Mouse (Mus musculus) olfactory bulb, adult 2 months (tissue): ENCODE measurements at regions not wholly inside any gene's neighbourhood (a gene's known extent, or its start where the extent isn't known, plus 50 kb on each side); places are given as distances from the start of the nearest gene placed in this dataset.

ENCODE experiments used
- H3K27ac ChIP-seq: fragments of 200-500 bp; 2 replicates; pipeline ENCODE4 v1.5.1; 2012; ENCODE audit warnings: low read depth, low read length; ENCODE audit not compliant: insufficient read depth
- H3K4me1 ChIP-seq: fragments of 200-500 bp; 2 replicates; pipeline ENCODE4 v1.6.1; 2012; ENCODE audit warnings: low read length; ENCODE audit not compliant: control insufficient read depth, insufficient read depth
- H3K4me3 ChIP-seq: fragments of 200-500 bp; 2 replicates; pipeline ENCODE4 v1.5.1; 2012; ENCODE audit warnings: mild to moderate bottlenecking, low read depth, low read length, moderate library complexity; ENCODE audit not compliant: insufficient read depth
- CTCF ChIP-seq: fragments of 200-500 bp; IDR thresholded peaks from 2 replicates; pipeline ENCODE4 v1.5.1; 2012; ENCODE audit warnings: low read depth, mild to moderate bottlenecking, low read length, moderate library complexity; ENCODE audit not compliant: insufficient read depth
- POLR2A ChIP-seq: fragments of 200-500 bp; IDR thresholded peaks from 2 replicates; pipeline ENCODE4 v1.6.1; 2012; ENCODE audit warnings: mild to moderate bottlenecking, low read depth, low read length, moderate library complexity; ENCODE audit not compliant: insufficient read depth
- WGBS: fragments of 180-500 bp; shearing (Covaris S2); methylation state at CpG from one replicate; pipeline ENCODE4 v1.1.7; 2018; 5-methylcytosine and 5-hydroxymethylcytosine counted together

DNA sequence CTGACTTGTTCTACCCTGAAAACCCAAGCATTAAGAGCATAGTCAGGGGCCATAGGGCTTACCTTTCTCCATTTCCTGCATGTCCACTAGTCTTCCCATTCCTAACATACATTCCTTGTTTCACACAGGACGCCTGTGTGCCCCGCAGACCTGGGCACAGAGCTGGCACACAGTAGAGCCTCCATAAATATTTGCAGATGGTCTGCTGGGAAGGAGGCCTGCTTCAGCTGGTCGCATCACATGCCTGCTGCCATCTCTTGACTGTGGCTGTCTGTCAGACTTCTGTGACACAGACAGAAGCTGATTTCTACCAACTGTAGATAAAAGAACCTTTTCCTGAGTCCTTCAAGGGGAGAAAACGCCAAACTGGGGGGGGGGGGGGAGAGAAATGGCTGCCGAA, 62.8 kb upstream of the Ctnnb1 start:
- H3K27ac ChIP-seq, result no peak overlapping the region
- no peak for TF ChIP-seq POLR2A
- TF ChIP-seq CTCF, result no peak
- H3K4me1 ChIP-seq, result peaks cover 64% of the 10 kb centered on the region
- WGBS, result 60% methylated on average over 5 of the region's 5 CpGs
- H3K4me3 ChIP-seq, result no peak overlapping the region

DNA sequence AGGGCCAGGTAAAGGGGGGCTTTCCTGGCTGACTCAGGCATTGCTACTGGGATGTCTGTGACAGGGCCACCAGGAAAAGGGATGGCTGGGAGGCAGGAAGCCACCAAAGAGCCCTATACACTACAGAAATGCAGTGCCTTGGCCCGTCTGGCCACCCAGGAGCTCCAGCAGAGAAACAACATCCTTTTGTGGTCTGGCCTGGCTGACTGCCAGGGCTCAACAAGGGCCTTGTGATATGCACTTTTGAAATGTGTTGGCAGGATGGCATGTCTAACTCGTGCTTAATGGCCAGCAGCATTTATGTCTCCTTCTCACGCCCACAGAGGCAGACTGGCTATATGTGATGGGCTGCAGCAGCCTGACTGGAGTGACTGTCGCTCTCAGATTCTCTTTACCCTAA, 62.3 kb upstream of the Ctnnb1 start:
- WGBS, result 70% methylated on average over 4 of the region's 4 CpGs
- H3K27ac ChIP-seq, result no peak overlapping the region
- no peak overlapping the region for H3K4me3 ChIP-seq
- peaks cover 66% of the 10 kb centered on the region for H3K4me1 ChIP-seq
- TF ChIP-seq POLR2A, result no peak
- no peak for TF ChIP-seq CTCF

DNA sequence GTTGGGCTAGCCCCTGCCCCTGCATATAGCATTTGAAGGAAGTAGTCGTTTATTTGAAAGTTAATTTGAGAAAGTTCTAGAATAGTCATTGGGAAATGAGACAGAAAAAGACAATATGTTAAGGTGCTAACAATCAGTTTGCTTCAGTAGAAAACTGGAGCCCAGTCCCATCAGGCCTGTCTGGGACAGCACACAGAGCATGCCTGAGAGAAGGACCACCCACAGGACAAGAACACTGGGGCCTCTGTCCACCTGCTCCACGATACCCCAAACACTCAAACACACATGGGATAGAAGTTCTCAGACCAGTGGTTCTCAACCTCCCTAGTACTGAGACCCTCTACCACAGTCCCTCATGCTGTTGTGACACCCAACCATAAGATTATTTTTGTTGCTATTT, 61.2 kb upstream of the Ctnnb1 start:
- H3K4me1 ChIP-seq, result peaks cover 57% of the 10 kb centered on the region
- no peak overlapping the region for H3K4me3 ChIP-seq
- no peak overlapping the region for H3K27ac ChIP-seq
- 64% methylated on average over 2 of the region's 2 CpGs for WGBS
- TF ChIP-seq CTCF (no peak), POLR2A (no peak)

DNA sequence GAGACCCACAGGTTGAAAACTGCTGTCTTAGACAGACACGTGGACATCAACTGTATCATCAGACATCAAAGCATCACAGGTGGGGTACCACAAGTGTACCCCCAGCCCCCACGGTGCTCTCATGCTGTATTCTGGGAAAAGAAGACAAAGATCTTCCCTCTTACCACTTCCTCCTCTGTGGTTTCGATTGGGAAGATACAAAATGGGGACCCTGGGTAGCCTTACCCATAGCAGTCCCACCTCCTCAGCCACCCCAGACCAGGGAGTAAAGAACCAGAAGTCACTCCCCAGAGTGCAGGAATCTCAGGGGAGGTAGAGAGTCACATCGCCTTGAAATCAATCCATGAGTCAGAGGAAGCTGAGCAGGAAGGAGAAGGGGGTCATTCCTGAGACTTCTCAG, 60.7 kb upstream of the Ctnnb1 start:
- H3K4me1 ChIP-seq, result peaks cover 55% of the 10 kb centered on the region
- WGBS, result 80% methylated on average over 4 of the region's 4 CpGs

DNA sequence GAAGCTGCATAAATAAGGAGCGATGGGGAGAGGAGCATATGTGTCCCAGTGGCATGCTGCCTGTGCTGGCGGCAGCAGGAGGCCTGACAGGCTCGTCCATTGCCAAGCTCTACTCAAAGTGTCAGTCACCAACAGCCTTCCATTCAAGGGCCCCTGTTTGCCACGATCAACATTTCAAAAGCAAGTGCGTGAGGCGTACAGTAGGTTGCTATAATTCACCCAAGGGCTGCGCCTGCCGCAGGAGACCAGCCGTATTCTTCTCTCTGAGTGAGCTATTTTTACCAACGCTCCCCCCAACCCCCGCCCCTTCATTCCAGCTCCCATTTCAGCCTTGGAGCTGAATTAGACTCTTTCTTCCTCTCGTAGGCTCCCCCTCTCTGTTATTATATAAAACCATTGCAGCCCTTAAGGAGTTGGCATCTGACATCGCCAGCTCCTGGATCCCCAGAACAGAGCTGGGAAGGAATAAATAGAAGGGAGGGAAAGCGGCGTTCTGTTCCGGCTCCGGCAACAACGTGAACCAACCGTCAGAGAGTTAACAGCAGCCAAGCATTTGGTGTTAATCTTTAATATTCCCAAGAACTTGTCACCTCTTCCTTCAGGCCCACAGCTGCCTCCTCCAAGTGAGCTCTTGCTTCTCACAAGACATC, 59.5 kb upstream of the Ctnnb1 start:
- 0 out of 2 replicates have a peak overlapping the region, but pooled peaks have one; percentile 2 for H3K4me3 ChIP-seq
- H3K4me1 ChIP-seq, result peaks cover 47% of the 10 kb centered on the region
- 6% methylated on average over 19 of the region's 19 CpGs for WGBS
- H3K27ac ChIP-seq, result peak overlapping the region; percentile 99
- no peak for TF ChIP-seq CTCF
- TF ChIP-seq POLR2A, result no peak

More for the DNA sequence above, 60.7 kb upstream of the Ctnnb1 start:
- no peak overlapping the region for H3K4me3 ChIP-seq
- H3K27ac ChIP-seq, result peak overlapping the region; percentile 56
- TF ChIP-seq CTCF (no peak), POLR2A (no peak)

DNA sequence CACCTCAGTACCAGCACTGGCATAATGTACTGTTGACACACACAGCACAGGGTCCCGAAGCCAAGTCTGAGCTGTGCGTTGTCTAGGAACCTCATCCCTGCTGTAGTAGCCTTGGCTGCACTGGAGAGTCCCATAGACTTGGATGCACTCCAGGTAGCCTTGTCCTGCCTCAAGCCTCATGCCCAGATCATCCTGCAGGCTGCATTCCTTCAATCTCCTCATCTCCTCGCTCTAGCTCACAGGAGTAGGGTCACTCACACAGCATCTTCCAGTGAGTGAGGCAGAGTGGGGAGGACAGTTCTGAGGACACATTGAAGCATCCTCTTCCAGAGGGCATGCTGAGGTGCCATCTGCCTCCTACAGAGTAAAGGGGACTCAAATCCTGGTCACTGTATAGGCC, 55.7 kb upstream of the Ctnnb1 start:
- no peak overlapping the region for H3K4me3 ChIP-seq
- peaks cover 26% of the 10 kb centered on the region for H3K4me1 ChIP-seq
- 94% methylated on average over 3 of the region's 3 CpGs for WGBS
- TF ChIP-seq POLR2A (no peak), CTCF (no peak)
- H3K27ac ChIP-seq, result no peak overlapping the region

DNA sequence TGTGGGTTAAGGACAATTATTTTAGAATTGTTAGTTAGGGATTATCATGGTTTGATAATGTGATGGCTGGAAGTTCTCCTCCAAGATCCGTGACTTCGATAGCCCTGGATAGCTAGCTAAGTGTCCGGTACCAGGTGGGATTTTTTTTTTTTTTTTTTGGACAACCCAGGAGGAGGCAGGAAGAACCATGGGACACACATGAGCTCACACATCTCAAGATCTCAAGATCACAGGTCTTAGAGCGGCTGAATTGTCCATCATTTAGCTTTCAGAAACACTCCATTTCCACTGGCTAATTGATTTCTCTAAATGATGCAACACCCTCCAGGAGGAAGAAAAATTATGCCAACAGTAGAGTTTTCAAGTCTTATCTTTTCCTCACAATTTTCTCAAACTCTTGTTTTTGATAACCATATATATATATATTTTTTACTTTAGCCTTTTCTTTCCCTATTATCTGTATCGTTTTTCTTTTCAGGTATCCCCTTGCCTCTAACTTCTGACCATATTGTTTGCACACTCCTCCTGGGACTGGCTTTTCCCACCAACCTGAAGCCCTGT, 54.5 kb upstream of the Ctnnb1 start:
- peaks cover 15% of the 10 kb centered on the region for H3K4me1 ChIP-seq
- no peak overlapping the region for H3K27ac ChIP-seq
- WGBS, result 96% methylated on average over 5 of the region's 5 CpGs
- no peak overlapping the region for H3K4me3 ChIP-seq
- TF ChIP-seq CTCF (no peak), POLR2A (no peak)

DNA sequence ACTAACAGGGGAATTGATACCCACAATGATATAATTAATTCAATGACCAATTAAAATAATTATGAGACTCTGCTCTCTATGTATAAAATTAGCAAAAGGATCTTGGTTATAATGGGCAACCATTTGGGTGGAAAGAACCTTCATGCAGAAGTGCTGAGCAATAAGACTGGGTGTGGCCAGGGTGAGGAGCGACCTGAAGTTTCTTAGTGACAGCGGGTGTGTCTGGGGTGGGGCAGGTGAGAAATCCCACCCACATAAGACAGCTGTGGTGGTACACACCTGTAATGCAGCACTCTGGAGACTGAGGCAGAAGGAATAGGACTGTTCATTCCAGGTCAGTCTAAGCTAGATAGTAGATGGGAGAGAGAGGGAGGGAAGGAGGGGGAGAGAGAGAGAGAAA, 51.9 kb upstream of the Ctnnb1 start:
- WGBS, result 89% methylated on average over 2 of the region's 2 CpGs
- H3K27ac ChIP-seq, result no peak overlapping the region
- no peak overlapping the region for H3K4me3 ChIP-seq
- TF ChIP-seq POLR2A (no peak), CTCF (no peak)
- peaks cover 4% of the 10 kb centered on the region; the same call in 1 of the 2 replicates for H3K4me1 ChIP-seq
